Mouse (Mus musculus) cortical plate, adult 2 months (tissue): ENCODE results near the gene Rev1.

Source experiments
- CTCF ChIP-seq: fragments of 200-500 bp; IDR thresholded peaks from 2 replicates; pipeline ENCODE4 v1.5.1; 2011; ENCODE audit warnings: mild to moderate bottlenecking, control low read depth, low read length; ENCODE audit not compliant: insufficient read depth; ENCODE audit errors: extremely low read depth
- POLR2A ChIP-seq: fragments of 200-500 bp; IDR thresholded peaks from 2 replicates; pipeline ENCODE4 v1.6.1; 2011; ENCODE audit warnings: mild to moderate bottlenecking, low read length, control low read depth; ENCODE audit not compliant: insufficient read depth; ENCODE audit errors: extremely low read depth

DNA sequence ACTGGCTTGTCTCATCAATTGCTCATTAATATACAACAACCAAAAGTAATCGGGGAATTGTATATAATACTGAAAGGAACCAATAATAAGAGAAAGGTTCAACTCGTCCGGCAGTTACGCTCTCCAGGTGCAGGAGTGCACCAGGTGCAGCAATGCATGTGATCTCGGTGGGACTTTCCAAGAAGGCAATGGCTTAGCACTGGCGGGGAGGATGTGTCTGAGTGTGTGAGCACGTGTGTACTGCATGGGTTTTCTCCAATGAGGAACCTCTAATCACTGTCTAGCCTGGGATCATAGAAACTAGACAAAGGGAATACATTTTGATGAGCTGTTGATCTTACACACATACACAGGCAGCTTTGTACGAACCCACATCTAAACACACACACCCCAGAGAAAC, 49.3 kb upstream of the Rev1 start:
- no peak for TF ChIP-seq CTCF
- no peak for TF ChIP-seq POLR2A
